Mouse (Mus musculus): Measurements from ENCODE around the gene Zfp366.

DNA sequence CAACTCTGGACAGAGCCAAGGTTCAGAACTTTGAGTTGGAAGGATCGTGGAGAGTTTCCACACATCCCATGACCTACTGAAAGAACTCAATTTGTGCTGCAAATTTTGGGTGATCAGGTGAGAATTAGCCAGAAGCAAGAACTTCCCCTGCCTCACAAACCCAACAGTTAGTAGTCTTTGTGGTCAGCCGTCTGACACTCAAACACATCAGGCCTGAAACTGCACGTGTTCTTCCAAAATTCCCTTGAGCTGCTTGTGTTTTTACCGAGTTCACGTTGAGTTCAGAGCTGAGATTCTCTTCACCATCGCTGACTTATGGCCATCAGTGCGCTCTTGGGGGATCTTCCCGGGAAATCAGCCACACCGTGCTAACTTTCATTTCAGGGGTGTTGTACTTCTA, 22.6 kb downstream of the Zfp366 start:
- TF ChIP-seq CTCF (IDR thresholded peaks at IDR 0.05; ENCODE audit: extremely low read depth, insufficient read length, insufficient replicate concordance, low read depth, low read length) (no peak), POLR2A (IDR thresholded peaks at IDR 0.05; ENCODE audit: low read depth, low read length) (no peak)
